Mouse (Mus musculus): Measurements from ENCODE around the gene Slc16a11. TPM values are rescaled to one million over a fixed set of nuclear protein-coding genes. Genes with fewer than 3 reads are reported as not detected.

Gene Slc16a11
- polyA plus RNA-seq (2015; fragmentation: Illumina TruSeq; extraction: RNeasy Lipid Tissue Mini Kit (QIAGEN cat#74804); ENCODE audit: insufficient read depth, low read depth, low replicate concordance): 1.8 TPM

GRCm38 (mm10) chr11:70212423-70212822 is at the start of gene Slc16a11:
Slc16a11 (plus strand) TSS chr11:70212752.

DNA sequence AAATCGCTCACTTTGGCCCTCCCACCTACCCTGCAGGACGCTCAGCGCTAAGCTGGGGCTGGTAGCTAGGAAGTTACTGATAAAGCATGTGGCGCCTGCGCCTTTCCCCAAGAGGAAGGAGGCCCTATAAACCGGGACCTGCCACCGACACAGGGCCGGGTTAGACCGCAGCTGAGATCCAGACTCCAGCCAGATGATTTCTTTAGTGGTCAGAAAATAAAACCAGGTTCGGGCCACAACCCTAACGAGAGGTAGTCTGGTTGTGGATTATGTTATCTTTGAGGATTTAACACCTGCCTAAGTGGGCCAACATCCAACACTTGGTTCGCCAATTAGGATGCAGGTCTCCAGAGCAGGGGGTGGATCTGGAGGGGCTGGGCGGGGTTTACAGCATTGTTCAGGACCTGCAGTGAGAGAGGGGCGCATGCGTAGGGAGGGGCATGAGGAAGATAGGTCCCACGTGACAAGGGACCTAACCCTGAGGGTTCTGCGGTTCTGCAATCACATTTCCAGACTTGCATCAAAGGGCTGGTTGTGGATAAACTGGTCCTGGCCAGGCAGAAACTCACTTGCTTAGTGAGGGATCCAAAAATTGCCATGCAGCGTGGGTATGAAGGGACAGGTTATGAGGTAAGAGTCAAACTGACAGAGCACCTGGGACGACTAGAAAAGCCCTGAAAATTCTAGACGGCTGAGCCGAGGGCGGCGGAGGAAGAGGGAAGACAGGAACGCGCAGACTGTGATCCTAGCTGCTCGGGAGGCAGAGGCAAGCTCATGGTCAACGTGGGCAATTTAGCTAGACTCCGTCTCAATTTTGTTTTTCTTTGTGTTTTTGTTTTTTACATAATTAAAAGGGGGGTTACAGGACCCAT is 8.4 kb downstream of the Slc16a11 start, which contains the start of gene Slc16a13:
Slc16a13 (minus strand) TSS at position 334 of the 872 bp plus-strand sequence.

GRCm38 (mm10) chr11:70229260-70230010 is 16.9 kb downstream of the Slc16a11 start, which contains the start of gene Bcl6b:
Bcl6b (minus strand) TSS chr11:70229798.

DNA sequence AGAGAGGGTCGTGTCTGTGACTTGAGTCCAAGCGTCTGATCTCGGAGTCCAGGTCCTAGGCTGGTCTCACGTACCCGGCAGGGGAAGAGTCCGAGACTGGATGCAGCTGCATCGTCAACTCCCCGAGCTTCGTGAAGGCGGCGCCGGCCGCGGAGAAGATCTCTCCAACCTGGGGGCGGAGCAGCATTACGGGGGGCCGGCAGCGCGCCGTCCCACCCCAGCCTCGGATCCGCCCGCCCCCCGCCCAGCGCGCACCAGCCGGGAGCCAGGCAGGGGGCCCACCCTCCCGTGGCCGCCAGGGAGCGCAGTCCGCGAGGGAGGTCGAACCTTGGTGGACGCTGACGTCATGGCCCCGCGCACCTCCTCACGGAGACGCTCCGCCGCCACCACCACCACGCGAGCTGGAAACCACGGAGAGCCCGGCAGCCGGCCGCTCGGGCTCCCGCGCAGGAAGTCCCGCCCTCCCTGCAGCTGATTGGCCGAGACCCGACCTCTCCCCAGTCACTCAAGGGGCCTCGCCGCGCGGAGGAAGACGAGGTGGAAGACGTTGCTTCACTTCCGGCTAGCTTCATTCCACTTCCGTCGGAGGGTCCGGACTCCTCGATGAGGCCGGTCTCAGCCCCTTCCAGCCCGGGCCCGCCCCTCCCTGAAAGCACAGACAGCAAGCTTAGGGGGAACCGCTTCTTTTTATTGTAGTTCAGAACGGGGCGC is 25.1 kb downstream of the Slc16a11 start, which contains the start of gene 0610010K14Rik:
0610010K14Rik (minus strand) TSS at position 458 of the 711 bp plus-strand sequence.

DNA sequence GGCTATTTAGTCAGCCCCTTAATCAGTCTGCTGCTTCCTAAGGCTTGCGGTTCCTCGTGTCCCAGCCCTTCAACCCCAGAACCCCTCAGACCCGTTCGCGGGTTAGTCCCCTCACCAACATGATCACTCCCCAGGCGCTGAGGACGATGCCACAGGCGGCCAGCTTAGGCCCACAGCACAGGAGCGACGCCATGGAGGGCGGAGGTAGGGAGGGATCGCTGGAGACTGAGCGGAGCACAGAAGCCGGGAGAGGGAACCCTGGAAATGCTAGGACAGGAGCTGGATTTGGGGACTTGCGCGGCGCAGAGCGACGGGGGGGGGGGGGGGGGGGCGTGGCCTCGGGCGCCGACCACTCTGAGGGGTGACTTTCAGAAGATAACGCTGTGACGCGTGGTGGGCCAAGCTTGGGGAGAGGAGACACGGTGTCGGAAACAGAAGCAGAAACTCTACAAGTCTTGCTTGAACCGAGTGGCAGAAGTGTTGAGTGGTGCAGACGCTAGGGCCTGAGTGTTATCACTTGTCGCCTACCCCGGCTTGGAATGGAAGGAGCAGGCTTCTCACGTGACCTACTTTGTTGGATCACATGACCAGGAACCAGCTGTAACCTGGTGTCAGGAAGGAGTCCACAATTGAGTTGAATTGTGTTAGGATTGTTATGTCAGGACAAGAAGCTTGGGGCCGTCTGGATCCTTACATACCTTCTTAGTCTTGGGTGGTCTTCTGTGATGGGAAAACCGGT is 27.2 kb downstream of the Slc16a11 start, which contains the start of the genes Gm21988 and Rnasek:
Gm21988 (minus strand) TSS at position 290 of the 739 bp plus-strand sequence.
Rnasek (minus strand) TSS at position 302 of the 739 bp plus-strand sequence.

GRCm38 (mm10) chr11:70254931-70255531 is 42.5 kb downstream of the Slc16a11 start, which contains the start of gene Alox12:
Alox12 (minus strand) TSS chr11:70255353.

Other genes starting within 250 kb of the Slc16a11 start
- 21.0 TPM for gene Cldn7, start 248.0 kb upstream of the Slc16a11 start, polyA plus RNA-seq (2015; fragmentation: Illumina TruSeq; extraction: RNeasy Lipid Tissue Mini Kit (QIAGEN cat#74804); ENCODE audit: insufficient read depth, low read depth, low replicate concordance)
- 42.3 TPM for gene Ctdnep1, start 231.6 kb upstream of the Slc16a11 start, polyA plus RNA-seq (2015; fragmentation: Illumina TruSeq; extraction: RNeasy Lipid Tissue Mini Kit (QIAGEN cat#74804); ENCODE audit: insufficient read depth, low read depth, low replicate concordance)
- 22.5 TPM for gene Elp5, start 230.2 kb upstream of the Slc16a11 start, polyA plus RNA-seq (2015; fragmentation: Illumina TruSeq; extraction: RNeasy Lipid Tissue Mini Kit (QIAGEN cat#74804); ENCODE audit: insufficient read depth, low read depth, low replicate concordance)
- 186 TPM for gene Gabarap, start 221.6 kb upstream of the Slc16a11 start, polyA plus RNA-seq (2015; fragmentation: Illumina TruSeq; extraction: RNeasy Lipid Tissue Mini Kit (QIAGEN cat#74804); ENCODE audit: insufficient read depth, low read depth, low replicate concordance)
- gene Phf23, start 217.0 kb upstream of the Slc16a11 start, polyA plus RNA-seq (2015; fragmentation: Illumina TruSeq; extraction: RNeasy Lipid Tissue Mini Kit (QIAGEN cat#74804); ENCODE audit: insufficient read depth, low read depth, low replicate concordance): 15.8 TPM
- 6.6 TPM for gene Dvl2, start 212.2 kb upstream of the Slc16a11 start, polyA plus RNA-seq (2015; fragmentation: Illumina TruSeq; extraction: RNeasy Lipid Tissue Mini Kit (QIAGEN cat#74804); ENCODE audit: insufficient read depth, low read depth, low replicate concordance)
- gene Acadvl, start 197.3 kb upstream of the Slc16a11 start, polyA plus RNA-seq (2015; fragmentation: Illumina TruSeq; extraction: RNeasy Lipid Tissue Mini Kit (QIAGEN cat#74804); ENCODE audit: insufficient read depth, low read depth, low replicate concordance): 25.2 TPM
- 8.8 TPM for gene Dlg4, start 195.8 kb upstream of the Slc16a11 start, polyA plus RNA-seq (2015; fragmentation: Illumina TruSeq; extraction: RNeasy Lipid Tissue Mini Kit (QIAGEN cat#74804); ENCODE audit: insufficient read depth, low read depth, low replicate concordance)
- not detected for gene Asgr1, start 158.7 kb upstream of the Slc16a11 start, polyA plus RNA-seq (2015; fragmentation: Illumina TruSeq; extraction: RNeasy Lipid Tissue Mini Kit (QIAGEN cat#74804); ENCODE audit: insufficient read depth, low read depth, low replicate concordance)
- not detected for gene Asgr2, start 120.1 kb upstream of the Slc16a11 start, polyA plus RNA-seq (2015; fragmentation: Illumina TruSeq; extraction: RNeasy Lipid Tissue Mini Kit (QIAGEN cat#74804); ENCODE audit: insufficient read depth, low read depth, low replicate concordance)
- 8.1 TPM for gene Mgl2, start 82.4 kb upstream of the Slc16a11 start, polyA plus RNA-seq (2015; fragmentation: Illumina TruSeq; extraction: RNeasy Lipid Tissue Mini Kit (QIAGEN cat#74804); ENCODE audit: insufficient read depth, low read depth, low replicate concordance)
- 6.6 TPM for gene Clec10a, start 56.6 kb upstream of the Slc16a11 start, polyA plus RNA-seq (2015; fragmentation: Illumina TruSeq; extraction: RNeasy Lipid Tissue Mini Kit (QIAGEN cat#74804); ENCODE audit: insufficient read depth, low read depth, low replicate concordance)
- gene Slc16a13, start 8.3 kb downstream of the Slc16a11 start, polyA plus RNA-seq (2015; fragmentation: Illumina TruSeq; extraction: RNeasy Lipid Tissue Mini Kit (QIAGEN cat#74804); ENCODE audit: insufficient read depth, low read depth, low replicate concordance): 1.4 TPM
- gene Bcl6b, start 17.0 kb downstream of the Slc16a11 start, polyA plus RNA-seq (2015; fragmentation: Illumina TruSeq; extraction: RNeasy Lipid Tissue Mini Kit (QIAGEN cat#74804); ENCODE audit: insufficient read depth, low read depth, low replicate concordance): 3.7 TPM
- 18.4 TPM for gene 0610010K14Rik, start 25.2 kb downstream of the Slc16a11 start, polyA plus RNA-seq (2015; fragmentation: Illumina TruSeq; extraction: RNeasy Lipid Tissue Mini Kit (QIAGEN cat#74804); ENCODE audit: insufficient read depth, low read depth, low replicate concordance)
- 8.0 TPM for gene Gm21988, start 27.1 kb downstream of the Slc16a11 start, polyA plus RNA-seq (2015; fragmentation: Illumina TruSeq; extraction: RNeasy Lipid Tissue Mini Kit (QIAGEN cat#74804); ENCODE audit: insufficient read depth, low read depth, low replicate concordance)
- 80.2 TPM for gene Rnasek, start 27.1 kb downstream of the Slc16a11 start, polyA plus RNA-seq (2015; fragmentation: Illumina TruSeq; extraction: RNeasy Lipid Tissue Mini Kit (QIAGEN cat#74804); ENCODE audit: insufficient read depth, low read depth, low replicate concordance)
- 3.0 TPM for gene Alox12, start 42.6 kb downstream of the Slc16a11 start, polyA plus RNA-seq (2015; fragmentation: Illumina TruSeq; extraction: RNeasy Lipid Tissue Mini Kit (QIAGEN cat#74804); ENCODE audit: insufficient read depth, low read depth, low replicate concordance)
- not detected for gene Alox12e, start 109.9 kb downstream of the Slc16a11 start, polyA plus RNA-seq (2015; fragmentation: Illumina TruSeq; extraction: RNeasy Lipid Tissue Mini Kit (QIAGEN cat#74804); ENCODE audit: insufficient read depth, low read depth, low replicate concordance)
- 2.8 TPM for gene Alox15, start 139.3 kb downstream of the Slc16a11 start, polyA plus RNA-seq (2015; fragmentation: Illumina TruSeq; extraction: RNeasy Lipid Tissue Mini Kit (QIAGEN cat#74804); ENCODE audit: insufficient read depth, low read depth, low replicate concordance)
- gene Pelp1, start 197.3 kb downstream of the Slc16a11 start, polyA plus RNA-seq (2015; fragmentation: Illumina TruSeq; extraction: RNeasy Lipid Tissue Mini Kit (QIAGEN cat#74804); ENCODE audit: insufficient read depth, low read depth, low replicate concordance): 4.6 TPM
- gene Arrb2, start 219.9 kb downstream of the Slc16a11 start, polyA plus RNA-seq (2015; fragmentation: Illumina TruSeq; extraction: RNeasy Lipid Tissue Mini Kit (QIAGEN cat#74804); ENCODE audit: insufficient read depth, low read depth, low replicate concordance): 29.3 TPM
- gene Med11, start 239.2 kb downstream of the Slc16a11 start, polyA plus RNA-seq (2015; fragmentation: Illumina TruSeq; extraction: RNeasy Lipid Tissue Mini Kit (QIAGEN cat#74804); ENCODE audit: insufficient read depth, low read depth, low replicate concordance): 6.4 TPM
- gene Zmynd15, start 246.7 kb downstream of the Slc16a11 start, polyA plus RNA-seq (2015; fragmentation: Illumina TruSeq; extraction: RNeasy Lipid Tissue Mini Kit (QIAGEN cat#74804); ENCODE audit: insufficient read depth, low read depth, low replicate concordance): 0.70 TPM
- 4.3 TPM for gene Cxcl16, start 247.2 kb downstream of the Slc16a11 start, polyA plus RNA-seq (2015; fragmentation: Illumina TruSeq; extraction: RNeasy Lipid Tissue Mini Kit (QIAGEN cat#74804); ENCODE audit: insufficient read depth, low read depth, low replicate concordance)

All from pancreas, adult 10 weeks (tissue).